Mouse (Mus musculus): ENCODE results near the gene Adamts5.

Gene Adamts5

GRCm38 (mm10) chr16:85901581-85901910 lies at the start of gene Adamts5:
Gene Adamts5, minus strand, starts transcription at chr16:85901828.
- peak in 1 of 2 experiments; percentile 37 for DNase-seq (ENCODE audit: inconsistent age in 2 of 2, low spot score in 1 of 2)

GRCm38 (mm10) chr16:85950356-85950755 lies 48.7 kb upstream of the Adamts5 start:
- no peak for DNase-seq (ENCODE audit: inconsistent age in 2 of 2, low spot score in 1 of 2)

- no peak for DNase-seq (ENCODE audit: inconsistent age in 2 of 2, low spot score in 1 of 2)
Observed at GRCm38 (mm10) chr16:85926004-85926403, 24.4 kb upstream of the Adamts5 start.

- no peak for DNase-seq (ENCODE audit: inconsistent age in 2 of 2, low spot score in 1 of 2)
Observed at GRCm38 (mm10) chr16:85922454-85922853, 20.8 kb upstream of the Adamts5 start.

GRCm38 (mm10) chr16:85920122-85920521 lies 18.5 kb upstream of the Adamts5 start:
- no peak for DNase-seq (ENCODE audit: inconsistent age in 2 of 2, low spot score in 1 of 2)

- DNase-seq (ENCODE audit: inconsistent age in 2 of 2, low spot score in 1 of 2), result peak; percentile 53 to 92
Observed at GRCm38 (mm10) chr16:85900702-85901580, 687 bp downstream of the Adamts5 start.

GRCm38 (mm10) chr16:85899790-85900587 lies 1.6 kb downstream of the Adamts5 start:
- peak; percentile 48 to 79 for DNase-seq (ENCODE audit: inconsistent age in 2 of 2, low spot score in 1 of 2)

- DNase-seq (ENCODE audit: inconsistent age in 2 of 2, low spot score in 1 of 2), result peak; percentile 15 to 58
Observed at GRCm38 (mm10) chr16:85899301-85899721, 2.3 kb downstream of the Adamts5 start.

GRCm38 (mm10) chr16:85898816-85899215 lies 2.8 kb downstream of the Adamts5 start:
- peak in 1 of 2 experiments; percentile 13 for DNase-seq (ENCODE audit: inconsistent age in 2 of 2, low spot score in 1 of 2)

- peak; percentile 14 to 79 for DNase-seq (ENCODE audit: inconsistent age in 2 of 2, low spot score in 1 of 2)
Observed at GRCm38 (mm10) chr16:85898391-85898790, 3.2 kb downstream of the Adamts5 start.

- DNase-seq (ENCODE audit: inconsistent age in 2 of 2, low spot score in 1 of 2), result no peak
Observed at GRCm38 (mm10) chr16:85897854-85898253, 3.8 kb downstream of the Adamts5 start.

GRCm38 (mm10) chr16:85895948-85896347 lies 5.7 kb downstream of the Adamts5 start:
- DNase-seq (ENCODE audit: inconsistent age in 2 of 2, low spot score in 1 of 2), result no peak

GRCm38 (mm10) chr16:85889778-85890177 lies 11.8 kb downstream of the Adamts5 start:
- DNase-seq (ENCODE audit: inconsistent age in 2 of 2, low spot score in 1 of 2), result no peak

GRCm38 (mm10) chr16:85887289-85888051 lies 14.2 kb downstream of the Adamts5 start:
- DNase-seq (ENCODE audit: inconsistent age in 2 of 2, low spot score in 1 of 2), result no peak

- no peak for DNase-seq (ENCODE audit: inconsistent age in 2 of 2, low spot score in 1 of 2)
Observed at GRCm38 (mm10) chr16:85879075-85879474, 22.6 kb downstream of the Adamts5 start.

GRCm38 (mm10) chr16:85874141-85874540 lies 27.5 kb downstream of the Adamts5 start:
- DNase-seq (ENCODE audit: inconsistent age in 2 of 2, low spot score in 1 of 2), result peak in 1 of 2 experiments; percentile 24

GRCm38 (mm10) chr16:85871971-85872370 lies 29.7 kb downstream of the Adamts5 start:
- DNase-seq (ENCODE audit: inconsistent age in 2 of 2, low spot score in 1 of 2), result no peak

GRCm38 (mm10) chr16:85871248-85871647 lies 30.4 kb downstream of the Adamts5 start:
- DNase-seq (ENCODE audit: inconsistent age in 2 of 2, low spot score in 1 of 2), result no peak

GRCm38 (mm10) chr16:85864691-85865389 lies 36.8 kb downstream of the Adamts5 start:
- no peak for DNase-seq (ENCODE audit: inconsistent age in 2 of 2, low spot score in 1 of 2)

GRCm38 (mm10) chr16:85854505-85854904 lies 47.1 kb downstream of the Adamts5 start:
- no peak for DNase-seq (ENCODE audit: inconsistent age in 2 of 2, low spot score in 1 of 2)

GRCm38 (mm10) chr16:85827066-85827465 lies 74.6 kb downstream of the Adamts5 start:
- DNase-seq (ENCODE audit: inconsistent age in 2 of 2, low spot score in 1 of 2), result no peak
